Mouse (Mus musculus): Measurements from ENCODE around the gene Lrrc20. TPM values are rescaled to one million over a fixed set of nuclear protein-coding genes. Genes with fewer than 3 reads are reported as not detected.
A peak's percentile ranks its signal among the peaks of the same experiment; 100 is the strongest.
"Not testable (repeated sequence)": the region's sequence is repeated elsewhere in the genome, so short reads cannot be mapped to it uniquely, and the experiment has no call there.

Lrrc20 gene
- 1 to 10 TPM; 5.8 to 9.1 TPM for polyA plus RNA-seq (2017; shearing (Covaris generic))

- peak; percentile 98 for ATAC-seq
Observed at GRCm38 (mm10) chr10:61475594-61476439, at the start of gene Lrrc20. Lrrc20 (plus strand) TSS chr10:61475801.

GRCm38 (mm10) chr10:61426251-61426757 is 49.3 kb upstream of the Lrrc20 start:
- ATAC-seq = no peak

DNA sequence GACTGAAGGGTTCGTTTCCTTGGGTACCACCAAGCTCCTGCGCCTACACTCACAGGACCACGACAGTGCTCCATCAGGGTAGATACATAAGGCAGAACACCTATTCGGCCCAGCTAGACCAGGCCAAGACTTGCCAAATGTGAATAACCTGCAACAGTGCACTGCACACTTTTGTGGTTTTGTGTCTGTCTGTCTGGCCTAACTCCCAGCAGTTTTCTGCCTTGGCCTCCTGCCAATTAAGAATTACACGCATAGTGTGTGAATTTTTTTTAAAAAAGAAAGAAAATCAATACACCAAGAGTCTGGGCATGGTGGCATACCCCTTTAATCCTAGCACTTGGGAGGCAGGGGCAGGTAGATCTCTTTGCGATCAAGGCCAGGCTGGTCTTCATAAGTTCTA is 47.6 kb upstream of the Lrrc20 start:
- no peak for ATAC-seq

- no peak for ATAC-seq
Observed at GRCm38 (mm10) chr10:61428416-61428815, 47.2 kb upstream of the Lrrc20 start.

GRCm38 (mm10) chr10:61429043-61429442 is 46.6 kb upstream of the Lrrc20 start:
- ATAC-seq = no peak

GRCm38 (mm10) chr10:61431375-61431774 is 44.2 kb upstream of the Lrrc20 start:
- ATAC-seq = no peak

- ATAC-seq = no peak
Observed at GRCm38 (mm10) chr10:61440202-61440800, 35.3 kb upstream of the Lrrc20 start.

GRCm38 (mm10) chr10:61443456-61443855 is 32.1 kb upstream of the Lrrc20 start:
- no peak for ATAC-seq

DNA sequence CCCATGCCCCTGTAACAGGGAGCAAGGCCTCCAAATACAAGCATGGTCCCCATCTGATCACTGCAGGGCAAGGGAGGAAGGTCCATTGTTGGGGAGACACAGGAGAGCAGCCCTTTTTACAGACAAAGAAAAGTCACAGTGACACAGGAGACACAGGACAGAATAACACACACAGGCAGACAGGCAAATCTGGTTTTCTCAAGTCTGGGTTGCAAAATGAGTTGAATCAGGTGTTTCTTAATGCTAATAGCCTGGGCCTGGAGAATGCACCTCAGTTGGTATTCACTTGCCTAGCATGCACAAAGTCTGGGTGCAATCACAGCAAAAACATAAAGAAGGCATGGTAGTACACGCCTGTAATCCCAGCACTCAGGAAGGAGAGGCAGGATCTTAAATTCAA is 31.7 kb upstream of the Lrrc20 start:
- ATAC-seq = no peak

DNA sequence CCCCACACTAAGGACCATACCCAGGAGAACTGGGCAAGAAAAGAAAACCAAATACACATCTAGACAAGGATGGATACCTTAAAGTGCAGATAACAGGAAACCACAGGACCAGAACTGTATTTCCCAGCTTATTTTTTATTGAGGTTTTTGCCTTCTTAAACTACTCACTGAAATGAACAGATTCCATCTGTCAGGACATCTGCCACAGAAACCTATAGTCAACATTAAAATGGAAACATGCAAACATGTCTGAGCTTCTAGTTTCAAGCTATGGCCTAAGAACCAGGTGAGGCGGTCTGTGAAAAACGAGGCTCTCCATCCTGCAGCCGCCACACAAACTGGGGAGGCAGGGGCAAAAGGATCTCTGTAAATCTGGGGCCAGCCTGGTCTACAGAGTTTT is 30.6 kb upstream of the Lrrc20 start:
- no peak for ATAC-seq

GRCm38 (mm10) chr10:61447581-61448353 is 27.8 kb upstream of the Lrrc20 start:
- ATAC-seq = no peak

GRCm38 (mm10) chr10:61448834-61449233 is 26.8 kb upstream of the Lrrc20 start:
- ATAC-seq = no peak

DNA sequence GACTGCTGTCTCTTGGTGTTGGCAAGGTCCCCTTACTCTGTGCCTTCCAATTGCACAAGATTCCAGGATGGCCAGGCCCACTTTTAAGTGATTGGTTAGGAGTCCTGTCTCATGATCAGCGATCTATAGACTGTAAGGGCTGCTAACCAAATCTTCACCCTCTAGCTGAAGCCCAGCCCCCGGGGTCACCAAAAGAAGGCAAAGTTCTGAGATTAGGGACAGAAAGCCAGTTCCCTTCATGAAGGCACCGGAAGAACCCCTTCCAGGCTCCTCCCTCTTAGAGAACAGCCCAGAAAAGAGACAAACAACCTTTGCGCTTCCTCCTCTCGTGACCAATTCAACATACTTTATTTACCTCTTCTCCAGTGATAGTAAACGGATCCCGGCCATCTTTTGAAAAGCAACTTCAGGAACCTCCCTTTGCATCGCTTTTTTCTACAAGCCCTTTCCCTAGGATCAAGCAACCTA is 24.1 kb upstream of the Lrrc20 start:
- peak; percentile 70 for ATAC-seq

GRCm38 (mm10) chr10:61451931-61452617 is 23.5 kb upstream of the Lrrc20 start:
- peak; percentile 7 for ATAC-seq

GRCm38 (mm10) chr10:61452645-61453044 is 23.0 kb upstream of the Lrrc20 start, which contains the start of gene Eif4ebp2:
Eif4ebp2 (minus strand) TSS chr10:61452661.
- ATAC-seq = peak; percentile 92

DNA sequence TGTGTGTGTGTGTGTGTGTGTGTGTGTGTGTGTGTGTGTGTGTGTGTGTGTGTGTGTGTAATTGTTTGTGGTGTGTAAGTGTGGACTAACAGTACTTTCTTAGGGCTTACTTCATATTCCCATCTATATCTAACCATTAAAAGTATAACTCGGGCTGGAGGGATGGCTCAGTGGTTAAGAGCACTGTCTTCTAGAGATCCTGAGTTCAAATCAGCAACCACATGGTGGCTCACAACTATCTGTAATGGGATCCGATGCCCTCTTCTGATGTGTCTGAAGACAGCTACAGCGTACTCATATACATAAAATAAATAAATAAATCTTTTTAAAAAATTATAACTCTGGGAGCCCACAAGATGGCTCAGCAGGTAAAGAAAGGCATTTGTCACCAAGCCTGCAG is 22.4 kb upstream of the Lrrc20 start:
- not testable (repeated sequence) for ATAC-seq

GRCm38 (mm10) chr10:61457182-61457581 is 18.4 kb upstream of the Lrrc20 start:
- ATAC-seq = no peak

DNA sequence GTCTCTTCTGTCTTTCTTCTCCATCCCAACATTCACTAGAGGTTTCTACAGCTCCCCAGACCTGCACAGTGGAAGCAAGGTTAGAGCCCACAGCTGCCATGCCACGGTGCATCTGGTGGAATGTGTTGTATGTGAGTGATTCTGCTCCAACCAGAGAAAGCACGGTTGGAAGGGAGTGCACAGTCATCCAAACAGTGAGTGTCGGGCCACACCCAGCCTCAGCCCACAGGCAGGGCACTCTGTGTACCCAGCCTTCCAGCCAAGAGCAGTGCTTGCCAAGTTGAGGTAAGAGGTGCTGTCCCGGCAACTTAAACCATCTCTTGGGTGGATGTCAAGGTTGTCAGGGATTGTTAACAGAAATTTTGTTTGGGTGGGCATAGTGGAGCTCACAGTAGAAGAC is 10.6 kb upstream of the Lrrc20 start:
- no peak for ATAC-seq

GRCm38 (mm10) chr10:61466242-61466641 is 9.4 kb upstream of the Lrrc20 start:
- peak; percentile 54 for ATAC-seq

DNA sequence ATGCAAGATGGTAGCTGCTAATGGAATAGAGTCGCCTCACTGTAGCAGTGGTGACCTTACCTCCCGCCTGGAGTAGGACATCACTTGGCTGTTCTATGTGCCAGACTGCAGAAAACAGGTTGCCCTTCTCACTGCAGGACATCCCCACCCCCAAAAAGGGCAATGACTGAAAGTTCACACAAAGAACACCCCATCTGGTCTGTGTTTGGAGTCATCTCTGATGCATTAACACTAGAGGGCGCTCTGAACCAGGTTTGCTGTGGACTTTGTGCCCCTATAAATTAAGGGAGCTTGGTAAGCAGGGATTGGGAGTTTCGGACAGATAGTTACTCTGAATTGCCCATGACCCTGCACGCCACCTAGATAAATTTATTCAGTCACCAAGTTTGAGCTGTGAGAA is 8.7 kb upstream of the Lrrc20 start:
- peak; percentile 61 for ATAC-seq

DNA sequence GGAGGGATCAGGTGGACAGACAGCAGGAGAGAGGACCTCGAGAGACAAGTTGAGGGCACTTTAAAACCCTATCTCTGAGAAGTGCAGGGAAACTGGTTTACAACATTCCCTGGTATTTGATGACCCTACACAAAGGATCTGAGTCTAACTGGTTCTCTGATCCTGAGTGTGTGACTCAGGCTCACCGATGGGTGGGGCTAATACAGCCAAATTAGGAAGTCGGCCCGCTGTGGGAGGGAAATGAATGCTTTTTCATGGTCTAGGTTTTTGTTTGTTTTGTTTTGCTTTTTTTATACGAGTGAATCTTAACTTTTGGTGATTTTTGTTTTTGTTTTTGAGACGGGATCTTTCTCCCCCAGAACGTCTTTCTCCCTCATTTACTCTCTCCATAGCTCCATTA is 6.7 kb upstream of the Lrrc20 start:
- no peak for ATAC-seq

DNA sequence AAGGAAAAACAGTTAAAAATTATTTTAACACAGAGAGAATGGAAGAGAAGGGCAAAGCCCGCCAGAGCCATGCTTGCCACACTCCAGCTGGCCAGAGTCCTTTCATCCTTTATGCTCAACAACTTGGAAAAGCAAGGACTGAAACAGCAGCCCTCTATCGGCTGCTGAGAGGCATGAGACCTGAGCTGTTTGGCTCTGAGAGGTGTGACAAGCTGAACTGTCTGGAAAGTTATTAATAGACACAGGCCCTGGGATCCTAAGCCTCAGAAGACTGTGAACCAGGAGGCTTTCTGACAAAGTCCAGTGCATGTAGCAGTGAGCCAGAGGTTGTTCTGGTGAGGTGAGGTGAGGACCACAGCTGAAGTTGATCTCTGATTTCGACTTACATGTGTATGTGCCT is 2.0 kb upstream of the Lrrc20 start:
- no peak for ATAC-seq

Data from CD4-positive, CD25-positive, alpha-beta regulatory T cell, adult 4 months (primary cell).